In genomic region chr10:63386444-63386843, GRCm38 (mm10) we compare ENCODE assay signal across 8 mouse cellular contexts. TPM values are rescaled to one million over a fixed set of nuclear protein-coding genes. Genes with fewer than 3 reads are reported as not detected.
DNase-seq lines count a peak whose midpoint lies in the region; ATAC-seq lines count a peak whose summit lies in the region.

No protein-coding gene starts in this region.

- WGBS in intestine, embryonic 16.5 days: under 1% methylated on average over 19 of the region's 19 CpGs

- no peaks in the 10 kb centered on the region for H3K27me3 ChIP-seq in intestine, embryonic 16.5 days (replicated peaks; ENCODE audit: control insufficient read depth, insufficient read depth, low read length)

- no peaks in the 10 kb centered on the region for H3K9me3 ChIP-seq in intestine, embryonic 16.5 days (ENCODE audit: control insufficient read depth, low read length)

- peak overlapping the region; percentile 61 for H3K4me3 ChIP-seq in intestine, embryonic 16.5 days (ENCODE audit: low read length)

- H3K4me1 ChIP-seq in intestine, embryonic 16.5 days (ENCODE audit: control insufficient read depth, insufficient read depth, low read length): 0 out of 2 replicates have a peak, but pooled peaks cover 1% of the 10 kb centered on the region

- ATAC-seq in intestine, embryonic 16.5 days: peak; percentile 73

- H3K4me2 ChIP-seq in intestine, embryonic 16.5 days (ENCODE audit: low read depth, low read length): peak overlapping the region; percentile 68

- intact Hi-C loops in gastrocnemius, postnatal 36 days (cut with DNase I): no loop called here
- intact Hi-C loops in left cerebral cortex, postnatal 25 days (cut with DNase I): no loop called here

- H3K9ac ChIP-seq in intestine, embryonic 16.5 days (ENCODE audit: low read depth, low read length): peak overlapping the region; percentile 69

- H3K36me3 ChIP-seq in intestine, embryonic 16.5 days (ENCODE audit: control insufficient read depth, insufficient read depth, low read length): no peaks in the 10 kb centered on the region

- peak overlapping the region; percentile 43 for H3K27ac ChIP-seq in intestine, embryonic 16.5 days (ENCODE audit: low read length)

- peak; percentile 80 for DNase-seq in adrenal gland, adult 8-10 months
- peak; percentile 55 for DNase-seq in embryo, embryonic 11.5 days (ENCODE audit: low read depth, low spot score)
- peak; percentile 57 to 72 for DNase-seq in gastrocnemius, postnatal 36 days
- DNase-seq in left cerebral cortex, postnatal 25 days (ENCODE audit: low spot score in 2 of 2): peak; percentile 87 to 93
- DNase-seq in mesoderm, embryonic 11.5 days (ENCODE audit: low read depth, low spot score): peak; percentile 78
- peak; percentile 82 for DNase-seq in right cerebral cortex, postnatal 25 days
- DNase-seq in urinary bladder, postnatal 36 days (ENCODE audit: low spot score in 2 of 2): peak; percentile 68 to 84

RNA-seq across cellular contexts. Expression of gene Dnajc12, which starts 4.2 kb away (rescaled TPM):
- 10 to 100 TPM; 18.1 to 40.9 (median 28.0) TPM for total RNA-seq in adrenal gland, adult 8-10 months (2022)
- 10 to 100 TPM; 17.2 to 17.3 TPM for total RNA-seq in gastrocnemius, postnatal 36 days (2021)
- 6.8 TPM in 2 replicates for polyA plus RNA-seq in intestine, embryonic 16.5 days (2015; fragmentation: Nextera tagmentation; extraction: Ambion mirVana)
- total RNA-seq in left cerebral cortex, postnatal 25 days (2021): 10 to 100 TPM; 17.9 to 20.2 TPM

RNA-seq across cellular contexts. Expression of gene Sirt1, which starts 4.9 kb away (rescaled TPM):
- total RNA-seq in adrenal gland, adult 8-10 months (2022): 10 to 100 TPM; 14.0 to 21.8 (median 16.9) TPM
- total RNA-seq in gastrocnemius, postnatal 36 days (2021): 1 to 10 TPM; 7.5 to 8.3 TPM
- polyA plus RNA-seq in intestine, embryonic 16.5 days (2015; fragmentation: Nextera tagmentation; extraction: Ambion mirVana): 2.2 and 3.3 TPM in 2 replicates
- 10 to 100 TPM; 12.1 to 13.3 TPM for total RNA-seq in left cerebral cortex, postnatal 25 days (2021)

RNA-seq across cellular contexts. Expression of gene Gm7075, which starts 35.1 kb away (rescaled TPM):
- not detected for total RNA-seq in adrenal gland, adult 8-10 months (2022)
- not detected for total RNA-seq in gastrocnemius, postnatal 36 days (2021)
- polyA plus RNA-seq in intestine, embryonic 16.5 days (2015; fragmentation: Nextera tagmentation; extraction: Ambion mirVana): not detected in 2 replicates
- total RNA-seq in left cerebral cortex, postnatal 25 days (2021): not detected

RNA-seq across cellular contexts. Expression of gene Ctnna3, which starts 43.5 kb away (rescaled TPM):
- 1 to 10 TPM in 2 of 4 experiments, under 1 TPM in 2; 0.52 to 1.9 (median 0.89) TPM for total RNA-seq in adrenal gland, adult 8-10 months (2022)
- 10 to 100 TPM; 17.1 to 18.3 TPM for total RNA-seq in gastrocnemius, postnatal 36 days (2021)
- 0.77 and 0.89 TPM in 2 replicates for polyA plus RNA-seq in intestine, embryonic 16.5 days (2015; fragmentation: Nextera tagmentation; extraction: Ambion mirVana)
- 1 to 10 TPM; 2.1 to 2.2 TPM for total RNA-seq in left cerebral cortex, postnatal 25 days (2021)

Comparison
In these comparisons a context has a peak if more than half of its experiments do, and no peak if none do; other contexts are left out.
1. Peak in every context shown above with its lines: DNase-seq, ATAC-seq, H3K4me3 ChIP-seq and H3K27ac ChIP-seq.